Mouse (Mus musculus) urinary bladder, adult 2 months (tissue): ENCODE results near the gene Pus7. TPM values are rescaled to one million over a fixed set of nuclear protein-coding genes. Genes with fewer than 3 reads are reported as not detected.
"Not testable (repeated sequence)": the region's sequence is repeated elsewhere in the genome, so short reads cannot be mapped to it uniquely, and the experiment has no call there.

Source experiments
- DNase-seq: peaks from one replicate; pipeline ENCODE4 v3.0.0; 2022; ENCODE audit warnings: low spot score
- polyA plus RNA-seq: library from polyadenylated mRNA; depleted of rRNA; stranded (reverse); fragments of >200 nt; gene quantifications from 2 replicates; pipeline ENCODE4 v1.2.3, GENCODE M21; 2012

Pus7 gene
- polyA plus RNA-seq, 1 experiment = 27.2 TPM

GRCm38 (mm10) chr5:23755591-23755990 is 27.9 kb downstream of the Pus7 start:
- DNase-seq = no peak

- DNase-seq = no peak
These were observed 33.6 kb downstream of the Pus7 start for GRCm38 (mm10) chr5:23749882-23750281.

- DNase-seq = no peak
These were observed 40.2 kb downstream of the Pus7 start for GRCm38 (mm10) chr5:23743261-23743660.

- no peak for DNase-seq
These were observed 46.4 kb downstream of the Pus7 start for GRCm38 (mm10) chr5:23737111-23737510.

GRCm38 (mm10) chr5:23736366-23736765 is 47.1 kb downstream of the Pus7 start:
- no peak for DNase-seq

GRCm38 (mm10) chr5:23721956-23722355 is 61.6 kb downstream of the Pus7 start:
- DNase-seq = no peak

- no peak for DNase-seq
These were observed 64.6 kb downstream of the Pus7 start for GRCm38 (mm10) chr5:23718881-23719328.

- no peak for DNase-seq
These were observed 65.4 kb downstream of the Pus7 start for GRCm38 (mm10) chr5:23718182-23718534.

GRCm38 (mm10) chr5:23717469-23718181 is 65.9 kb downstream of the Pus7 start:
- no peak for DNase-seq

GRCm38 (mm10) chr5:23713401-23714335 is 69.8 kb downstream of the Pus7 start:
- DNase-seq = no peak

GRCm38 (mm10) chr5:23712130-23713001 is 71.1 kb downstream of the Pus7 start:
- DNase-seq = peak; percentile 62

GRCm38 (mm10) chr5:23711671-23712129 is 71.8 kb downstream of the Pus7 start:
- not testable (repeated sequence) for DNase-seq

- DNase-seq = no peak
These were observed 72.3 kb downstream of the Pus7 start for GRCm38 (mm10) chr5:23711244-23711643.

- no peak for DNase-seq
These were observed 73.8 kb downstream of the Pus7 start for GRCm38 (mm10) chr5:23709661-23710060.

- not testable (repeated sequence) for DNase-seq
These were observed 76.6 kb downstream of the Pus7 start for GRCm38 (mm10) chr5:23706601-23707597.

- DNase-seq = no peak
These were observed 86.1 kb downstream of the Pus7 start for GRCm38 (mm10) chr5:23697457-23697856.
